Mouse (Mus musculus): ENCODE results near the gene Tbc1d22a. TPM values are rescaled to one million over a fixed set of nuclear protein-coding genes. Genes with fewer than 3 reads are reported as not detected.
A peak's percentile ranks its signal among the peaks of the same experiment; 100 is the strongest.

Tbc1d22a gene
- polyA plus RNA-seq, 1 experiment = 28.1 TPM

DNA sequence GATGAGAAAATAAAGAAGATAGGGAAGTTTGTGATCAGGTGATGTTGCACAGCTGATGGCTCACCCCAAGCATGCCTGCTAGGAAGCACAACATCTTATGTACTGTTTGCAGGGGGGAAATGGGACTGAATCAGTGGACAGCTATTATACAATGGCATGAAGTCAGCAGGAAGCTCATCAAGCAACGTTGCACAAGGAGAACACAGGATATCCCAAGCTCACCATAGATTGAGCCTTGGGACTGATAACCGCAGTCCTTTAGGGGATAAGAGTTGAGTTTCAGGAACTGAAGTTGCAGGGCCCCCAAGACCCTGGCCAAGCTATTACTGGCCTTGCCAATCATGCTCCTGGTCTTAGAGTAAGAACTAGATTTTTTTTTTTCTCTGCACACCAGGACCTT is 141.6 kb downstream of the Tbc1d22a start:
- TF ChIP-seq CTCF (IDR thresholded peaks at IDR 0.05; ENCODE audit: extremely low read depth, insufficient read depth, insufficient read length, insufficient replicate concordance) (no peak), POLR2A (IDR thresholded peaks at IDR 0.05; ENCODE audit: low read depth, low read length) (no peak)
- no peak for DNase-seq (ENCODE audit: low read depth in 1 of 2, low spot score in 2 of 2)
- Histone ChIP-seq H3K4me1 (ENCODE audit: control insufficient read depth, insufficient read depth, insufficient read length) (no peaks in the 10 kb centered on the region; the same call in 1 of the 2 replicates), H3K4me3 (ENCODE audit: extremely low read depth, insufficient read depth, insufficient read length) (no peak overlapping the region), H3K36me3 (ENCODE audit: control insufficient read depth, insufficient read depth, low read length) (peaks cover 2% of the 10 kb centered on the region; the same call in 1 of the 2 replicates), H3K27me3 (ENCODE audit: control insufficient read depth, insufficient read depth, low read length) (no peaks in the 10 kb centered on the region), H3K27ac (ENCODE audit: insufficient read depth, low read length) (no peak overlapping the region)
- WGBS = 70% methylated on average over 2 of the region's 2 CpGs

DNA sequence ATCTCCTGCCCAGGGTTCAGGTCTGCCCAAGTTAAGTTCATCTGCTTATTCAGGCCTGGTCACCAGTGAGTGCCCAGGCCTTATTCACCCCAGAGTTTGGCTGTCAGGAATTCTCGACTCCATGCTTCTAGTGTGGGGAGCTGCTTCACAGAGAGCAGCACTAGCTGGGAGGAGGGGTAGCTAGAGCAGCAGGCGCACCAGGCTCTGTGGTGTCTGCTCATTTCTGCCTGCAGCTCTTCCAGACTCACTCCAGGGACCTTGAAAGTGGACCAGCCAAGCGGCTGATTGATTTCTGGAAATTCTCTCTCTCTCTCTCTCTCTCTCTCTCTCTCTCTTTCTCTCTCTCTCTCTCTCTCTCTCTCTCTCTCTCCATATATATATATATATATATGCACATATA is 146.1 kb downstream of the Tbc1d22a start:
- DNase-seq (ENCODE audit: low read depth in 1 of 2, low spot score in 2 of 2) = no peak
- H3K4me3 ChIP-seq (ENCODE audit: extremely low read depth, insufficient read depth, insufficient read length) = no peak overlapping the region
- H3K36me3 ChIP-seq (ENCODE audit: control insufficient read depth, insufficient read depth, low read length) = no peaks in the 10 kb centered on the region
- no peak overlapping the region for H3K27ac ChIP-seq (ENCODE audit: insufficient read depth, low read length)
- H3K27me3 ChIP-seq (ENCODE audit: control insufficient read depth, insufficient read depth, low read length) = no peaks in the 10 kb centered on the region
- H3K4me1 ChIP-seq (ENCODE audit: control insufficient read depth, insufficient read depth, insufficient read length) = peaks cover 26% of the 10 kb centered on the region; the same call in 1 of the 2 replicates
- 82% methylated on average over 3 of the region's 3 CpGs for WGBS
- no peak for TF ChIP-seq CTCF (IDR thresholded peaks at IDR 0.05; ENCODE audit: extremely low read depth, insufficient read depth, insufficient read length, insufficient replicate concordance)
- no peak for TF ChIP-seq POLR2A (IDR thresholded peaks at IDR 0.05; ENCODE audit: low read depth, low read length)

- TF ChIP-seq POLR2A (IDR thresholded peaks at IDR 0.05; ENCODE audit: low read depth, low read length) = no peak
- no peak for TF ChIP-seq CTCF (IDR thresholded peaks at IDR 0.05; ENCODE audit: extremely low read depth, insufficient read depth, insufficient read length, insufficient replicate concordance)
- Histone ChIP-seq H3K27me3 (ENCODE audit: control insufficient read depth, insufficient read depth, low read length) (no peaks in the 10 kb centered on the region), H3K4me3 (ENCODE audit: extremely low read depth, insufficient read depth, insufficient read length) (no peak overlapping the region), H3K27ac (ENCODE audit: insufficient read depth, low read length) (no peak overlapping the region), H3K36me3 (ENCODE audit: control insufficient read depth, insufficient read depth, low read length) (peaks cover 1% of the 10 kb centered on the region; the same call in 1 of the 2 replicates), H3K4me1 (ENCODE audit: control insufficient read depth, insufficient read depth, insufficient read length) (peaks cover 26% of the 10 kb centered on the region; the same call in 1 of the 2 replicates)
- WGBS = 64% methylated on average over 10 of the region's 10 CpGs
- DNase-seq (ENCODE audit: low read depth in 1 of 2, low spot score in 2 of 2) = no peak
Measured at GRCm38 (mm10) chr15:86362306-86363150, 148.3 kb downstream of the Tbc1d22a start.

DNA sequence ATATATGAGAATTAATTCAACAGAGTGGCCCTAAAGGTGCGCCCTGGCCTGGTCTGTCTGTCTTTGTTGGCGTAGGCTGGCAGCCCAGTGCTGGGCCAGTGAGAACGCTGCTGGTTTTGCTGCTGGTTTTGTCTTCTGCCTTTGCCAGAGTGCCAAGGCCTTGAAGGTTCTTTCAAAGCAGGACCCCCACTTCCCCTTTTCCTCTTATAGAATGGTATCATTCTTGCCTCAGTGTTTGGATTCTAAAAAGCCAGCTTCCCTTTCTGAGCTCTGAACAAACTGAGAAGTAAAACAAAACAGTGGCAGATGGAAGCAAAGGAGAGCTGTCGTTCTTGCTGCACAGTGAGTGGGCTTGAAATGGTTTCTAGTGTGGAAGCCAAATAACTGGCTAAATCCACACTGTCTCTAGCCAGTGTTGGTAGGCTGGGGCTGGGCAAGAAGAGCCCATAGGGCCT is 149.6 kb downstream of the Tbc1d22a start:
- Histone ChIP-seq H3K4me1 (ENCODE audit: control insufficient read depth, insufficient read depth, insufficient read length) (peaks cover 26% of the 10 kb centered on the region; the same call in 1 of the 2 replicates), H3K27ac (ENCODE audit: insufficient read depth, low read length) (peak overlapping the region; percentile 72), H3K4me3 (ENCODE audit: extremely low read depth, insufficient read depth, insufficient read length) (no peak overlapping the region), H3K27me3 (ENCODE audit: control insufficient read depth, insufficient read depth, low read length) (no peaks in the 10 kb centered on the region), H3K36me3 (ENCODE audit: control insufficient read depth, insufficient read depth, low read length) (peaks cover 1% of the 10 kb centered on the region; the same call in 1 of the 2 replicates)
- no peak for TF ChIP-seq CTCF (IDR thresholded peaks at IDR 0.05; ENCODE audit: extremely low read depth, insufficient read depth, insufficient read length, insufficient replicate concordance)
- no peak for TF ChIP-seq POLR2A (IDR thresholded peaks at IDR 0.05; ENCODE audit: low read depth, low read length)
- WGBS = 36% methylated on average over 4 of the region's 4 CpGs
- DNase-seq (ENCODE audit: low read depth in 1 of 2, low spot score in 2 of 2) = no peak

DNA sequence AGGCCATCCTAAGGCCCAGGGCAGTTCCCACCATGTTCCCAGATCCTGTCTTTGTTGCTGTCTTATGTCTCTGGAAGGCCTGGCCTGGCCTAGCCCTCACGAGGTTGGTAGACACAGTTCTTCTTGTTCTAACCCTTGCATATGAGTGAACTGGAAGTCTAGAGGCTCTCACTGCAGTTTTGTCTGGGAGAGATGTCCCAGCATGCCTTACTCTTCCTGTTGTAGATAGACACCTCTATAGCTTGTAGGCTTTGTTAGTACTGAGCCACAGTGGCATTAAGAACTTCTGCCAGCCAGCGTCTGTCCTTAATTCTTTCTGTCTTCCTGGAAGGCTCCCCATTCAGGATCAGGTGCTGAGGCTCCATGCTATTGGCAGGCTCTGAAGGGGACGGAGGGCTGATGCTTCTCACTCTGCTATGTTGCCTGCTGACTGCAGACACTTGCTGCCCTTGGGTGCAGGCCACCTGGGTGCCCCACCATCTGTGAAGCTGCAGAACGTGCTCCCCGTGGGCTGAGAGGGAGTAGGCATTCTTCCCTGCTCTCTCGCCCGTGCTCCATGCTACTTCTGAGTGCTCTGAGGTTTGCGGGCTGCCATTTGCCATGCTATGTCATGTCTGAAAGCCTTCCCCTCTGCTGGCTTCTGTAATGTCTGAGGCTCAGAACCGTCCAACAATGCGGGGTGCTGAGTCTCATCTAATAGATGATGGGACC is 150.8 kb downstream of the Tbc1d22a start:
- Histone ChIP-seq H3K27ac (ENCODE audit: insufficient read depth, low read length) (no peak overlapping the region), H3K4me1 (ENCODE audit: control insufficient read depth, insufficient read depth, insufficient read length) (peaks cover 26% of the 10 kb centered on the region; the same call in 1 of the 2 replicates), H3K4me3 (ENCODE audit: extremely low read depth, insufficient read depth, insufficient read length) (no peak overlapping the region), H3K36me3 (ENCODE audit: control insufficient read depth, insufficient read depth, low read length) (peaks cover 1% of the 10 kb centered on the region; the same call in 1 of the 2 replicates), H3K27me3 (ENCODE audit: control insufficient read depth, insufficient read depth, low read length) (no peaks in the 10 kb centered on the region)
- DNase-seq (ENCODE audit: low read depth in 1 of 2, low spot score in 2 of 2) = no peak
- TF ChIP-seq CTCF (IDR thresholded peaks at IDR 0.05; ENCODE audit: extremely low read depth, insufficient read depth, insufficient read length, insufficient replicate concordance) (no peak), POLR2A (IDR thresholded peaks at IDR 0.05; ENCODE audit: low read depth, low read length) (no peak)
- WGBS = 81% methylated on average over 10 of the region's 10 CpGs

- Histone ChIP-seq H3K4me1 (ENCODE audit: control insufficient read depth, insufficient read depth, insufficient read length) (peaks cover 22% of the 10 kb centered on the region; the same call in 1 of the 2 replicates), H3K4me3 (ENCODE audit: extremely low read depth, insufficient read depth, insufficient read length) (no peak overlapping the region), H3K27me3 (ENCODE audit: control insufficient read depth, insufficient read depth, low read length) (no peaks in the 10 kb centered on the region), H3K36me3 (ENCODE audit: control insufficient read depth, insufficient read depth, low read length) (peaks cover 1% of the 10 kb centered on the region; the same call in 1 of the 2 replicates), H3K27ac (ENCODE audit: insufficient read depth, low read length) (no peak overlapping the region)
- 94% methylated on average over 4 of the region's 4 CpGs for WGBS
- DNase-seq (ENCODE audit: low read depth in 1 of 2, low spot score in 2 of 2) = no peak
- TF ChIP-seq POLR2A (IDR thresholded peaks at IDR 0.05; ENCODE audit: low read depth, low read length) (no peak), CTCF (IDR thresholded peaks at IDR 0.05; ENCODE audit: extremely low read depth, insufficient read depth, insufficient read length, insufficient replicate concordance) (no peak)
Measured at GRCm38 (mm10) chr15:86366726-86367125, 152.5 kb downstream of the Tbc1d22a start.

Data from spleen, adult 2 months (tissue).